Mouse (Mus musculus): Measurements from ENCODE around the gene Endov. TPM values are rescaled to one million over a fixed set of nuclear protein-coding genes. Genes with fewer than 3 reads are reported as not detected.
A peak's percentile ranks its signal among the peaks of the same experiment; 100 is the strongest.

Gene Endov
- polyA plus RNA-seq, 1 experiment, result 15.4 TPM

GRCm38 (mm10) chr11:119543816-119544517 lies 52.8 kb downstream of the Endov start:
- peak overlapping the region; percentile 98 for H3K4me3 ChIP-seq (replicated peaks; ENCODE audit: insufficient read depth, low read depth, low read length)
- peak; percentile 46 to 53 for DNase-seq
- 13% methylated on average over 16 of the region's 16 CpGs for whole genome bisulfite sequencing
- TF ChIP-seq POLR2A (IDR thresholded peaks at IDR 0.05; ENCODE audit: borderline replicate concordance, insufficient read depth, low read length), result no peak
- TF ChIP-seq CTCF (IDR thresholded peaks at IDR 0.05; ENCODE audit: borderline replicate concordance, insufficient read depth, low read depth, low read length), result no peak
- peaks cover 43% of the 10 kb centered on the region for H3K4me1 ChIP-seq (ENCODE audit: control insufficient read depth, insufficient read depth, low read length)
- H3K27ac ChIP-seq (ENCODE audit: insufficient read depth, low read length), result peak overlapping the region; percentile 95
- no peaks in the 10 kb centered on the region for H3K27me3 ChIP-seq (ENCODE audit: control insufficient read depth, insufficient read depth, low read length)

- Histone ChIP-seq H3K4me3 (replicated peaks; ENCODE audit: insufficient read depth, low read depth, low read length) (peak overlapping the region; percentile 98), H3K27ac (ENCODE audit: insufficient read depth, low read length) (peak overlapping the region; percentile 95), H3K4me1 (ENCODE audit: control insufficient read depth, insufficient read depth, low read length) (peaks cover 38% of the 10 kb centered on the region), H3K27me3 (ENCODE audit: control insufficient read depth, insufficient read depth, low read length) (no peaks in the 10 kb centered on the region)
- peak; percentile 80 to 83 for DNase-seq
- TF ChIP-seq POLR2A (IDR thresholded peaks at IDR 0.05; ENCODE audit: borderline replicate concordance, insufficient read depth, low read length), result 0 out of 2 replicates have a peak, but pooled peaks have one; percentile 13
- no peak for TF ChIP-seq CTCF (IDR thresholded peaks at IDR 0.05; ENCODE audit: borderline replicate concordance, insufficient read depth, low read depth, low read length)
- 10% methylated on average over 15 of the region's 15 CpGs for WGBS
Observed at GRCm38 (mm10) chr11:119544518-119545105, 53.5 kb downstream of the Endov start.

GRCm38 (mm10) chr11:119545281-119545680 lies 54.1 kb downstream of the Endov start:
- peak; percentile 54 to 69 for DNase-seq
- TF ChIP-seq CTCF (IDR thresholded peaks at IDR 0.05; ENCODE audit: borderline replicate concordance, insufficient read depth, low read depth, low read length), result no peak
- H3K27ac ChIP-seq (ENCODE audit: insufficient read depth, low read length), result peak overlapping the region; percentile 95
- H3K4me3 ChIP-seq (replicated peaks; ENCODE audit: insufficient read depth, low read depth, low read length), result peak overlapping the region; percentile 98
- H3K27me3 ChIP-seq (ENCODE audit: control insufficient read depth, insufficient read depth, low read length), result no peaks in the 10 kb centered on the region
- H3K4me1 ChIP-seq (ENCODE audit: control insufficient read depth, insufficient read depth, low read length), result peaks cover 33% of the 10 kb centered on the region
- 5% methylated on average over 3 of the region's 3 CpGs for WGBS

GRCm38 (mm10) chr11:119545741-119546495 lies 54.8 kb downstream of the Endov start:
- H3K4me1 ChIP-seq (ENCODE audit: control insufficient read depth, insufficient read depth, low read length), result peaks cover 33% of the 10 kb centered on the region
- peak overlapping the region; percentile 98 for H3K4me3 ChIP-seq (replicated peaks; ENCODE audit: insufficient read depth, low read depth, low read length)
- WGBS, result 2% methylated on average over 10 of the region's 10 CpGs
- no peaks in the 10 kb centered on the region for H3K27me3 ChIP-seq (ENCODE audit: control insufficient read depth, insufficient read depth, low read length)
- H3K27ac ChIP-seq (ENCODE audit: insufficient read depth, low read length), result peak overlapping the region; percentile 95
- TF ChIP-seq POLR2A (IDR thresholded peaks at IDR 0.05; ENCODE audit: borderline replicate concordance, insufficient read depth, low read length) (peak; percentile 81; the same call in 1 of the 2 replicates), CTCF (IDR thresholded peaks at IDR 0.05; ENCODE audit: borderline replicate concordance, insufficient read depth, low read depth, low read length) (peak; percentile 50; the same call in 1 of the 2 replicates)
- DNase-seq, result peak; percentile 69 to 82

- WGBS, result under 1% methylated on average over 45 of the region's 46 CpGs
- H3K27ac ChIP-seq (ENCODE audit: insufficient read depth, low read length), result peak overlapping the region; percentile 95
- TF ChIP-seq POLR2A (IDR thresholded peaks at IDR 0.05; ENCODE audit: borderline replicate concordance, insufficient read depth, low read length) (no peak), CTCF (IDR thresholded peaks at IDR 0.05; ENCODE audit: borderline replicate concordance, insufficient read depth, low read depth, low read length) (no peak)
- peak; percentile 74 for DNase-seq
- peak overlapping the region; percentile 98 for H3K4me3 ChIP-seq (replicated peaks; ENCODE audit: insufficient read depth, low read depth, low read length)
- H3K4me1 ChIP-seq (ENCODE audit: control insufficient read depth, insufficient read depth, low read length), result peaks cover 29% of the 10 kb centered on the region
- H3K27me3 ChIP-seq (ENCODE audit: control insufficient read depth, insufficient read depth, low read length), result no peaks in the 10 kb centered on the region
Observed at GRCm38 (mm10) chr11:119546496-119547182, 55.5 kb downstream of the Endov start.

- H3K4me3 ChIP-seq (replicated peaks; ENCODE audit: insufficient read depth, low read depth, low read length), result peak within 1 kb of the TSS; percentile 98
- peaks cover 23% of the 10 kb centered on the region for H3K4me1 ChIP-seq (ENCODE audit: control insufficient read depth, insufficient read depth, low read length)
- TF ChIP-seq POLR2A (IDR thresholded peaks at IDR 0.05; ENCODE audit: borderline replicate concordance, insufficient read depth, low read length) (peak; percentile 99), CTCF (IDR thresholded peaks at IDR 0.05; ENCODE audit: borderline replicate concordance, insufficient read depth, low read depth, low read length) (no peak)
- peak within 1 kb of the TSS; percentile 95 for H3K27ac ChIP-seq (ENCODE audit: insufficient read depth, low read length)
- H3K27me3 ChIP-seq (ENCODE audit: control insufficient read depth, insufficient read depth, low read length), result no peaks in the 10 kb centered on the region
- DNase-seq, result peak; percentile 90 to 91
- WGBS, result under 1% methylated on average over 90 of the region's 90 CpGs
Observed at GRCm38 (mm10) chr11:119547183-119547921, 56.2 kb downstream of the Endov start, which contains the start of gene Nptx1. Nptx1 (minus strand) TSS chr11:119547753.

Data from cerebellum, adult 2 months (tissue).